Mouse (Mus musculus) CH12.LX (cell line): ENCODE results near the gene Brsk1. TPM values are rescaled to one million over a fixed set of nuclear protein-coding genes. Genes with fewer than 3 reads are reported as not detected.
A peak's percentile ranks its signal among the peaks of the same experiment; 100 is the strongest.

Experiments used
- DNase-seq: peaks from one replicate; pipeline ENCODE4 v3.0.0-alpha.2; 2013; ENCODE audit errors: extremely low read depth
- H3K27ac ChIP-seq: 2 replicates; pipeline ENCODE4 v1.5.1; 2012; ENCODE audit warnings: low read depth, mild to moderate bottlenecking, control low read depth, moderate library complexity; ENCODE audit not compliant: insufficient read depth
- H3K27me3 ChIP-seq: replicated peaks from 2 replicates; pipeline ENCODE3; 2012; ENCODE audit warnings: inconsistent platforms
- H3K36me3 ChIP-seq, 2 experiments: replicated peaks in 1 of 2; 2 replicates each; pipeline versions ENCODE3 to v1.6.1; 2012; ENCODE audit warnings: inconsistent platforms in 1 of 2, low read length in 1 of 2, mild to moderate bottlenecking in 1 of 2, mixed read lengths in 1 of 2, moderate library complexity in 1 of 2; ENCODE audit not compliant: control insufficient read depth in 1 of 2, insufficient read depth in 1 of 2
- H3K4me1 ChIP-seq, 2 experiments: 2 replicates each; pipeline ENCODE4 v1.6.1; 2012; ENCODE audit warnings: inconsistent platforms in 1 of 2, moderate library complexity in 1 of 2; ENCODE audit not compliant: insufficient read depth in 2 of 2, control insufficient read depth in 1 of 2
- H3K4me2 ChIP-seq: 2 replicates; pipeline ENCODE4 v1.6.1; 2012; ENCODE audit warnings: low read depth, mild to moderate bottlenecking, control low read depth; ENCODE audit not compliant: poor library complexity, insufficient read depth, severe bottlenecking
- H3K4me3 ChIP-seq, 3 experiments: fragments of 150-350 bp in 1 of 3; sonication (generic) in 1 of 3; replicated peaks in 1 of 3; 2 replicates each; pipeline versions ENCODE3 to v1.5.1; 2011 to 2012; ENCODE audit warnings: low read depth in 2 of 3, low read length in 2 of 3, mild to moderate bottlenecking in 2 of 3, moderate library complexity in 2 of 3, control low read depth in 1 of 3, improper control_type of control experiment in 1 of 3, inconsistent platforms in 1 of 3, mixed read lengths in 1 of 3; ENCODE audit not compliant: poor library complexity in 1 of 3
- H3K79me2 ChIP-seq: replicated peaks from 2 replicates; pipeline ENCODE4 v1.6.1; 2012; ENCODE audit warnings: mild to moderate bottlenecking, moderate library complexity; ENCODE audit not compliant: control insufficient read depth, poor library complexity, insufficient read depth, severe bottlenecking; ENCODE audit errors: extremely low read depth
- H3K9ac ChIP-seq: 2 replicates; pipeline ENCODE4 v1.6.1; 2012; ENCODE audit warnings: low read depth, mild to moderate bottlenecking, control low read depth, moderate library complexity; ENCODE audit not compliant: insufficient read depth
- H3K9me3 ChIP-seq: replicated peaks from 2 replicates; pipeline ENCODE3; 2012; ENCODE audit warnings: low read length, inconsistent platforms, mixed read lengths
- BHLHE40 ChIP-seq: IDR thresholded peaks from 2 replicates; pipeline ENCODE4 v1.6.1; 2011; ENCODE audit warnings: mild to moderate bottlenecking, low read depth, low read length, improper control_type of control experiment
- CHD1 ChIP-seq: IDR thresholded peaks from 2 replicates; pipeline ENCODE4 v1.6.1; 2012; ENCODE audit warnings: low read depth, low read length, improper control_type of control experiment, inconsistent platforms
- CHD2 ChIP-seq: IDR thresholded peaks from 2 replicates; pipeline ENCODE4 v1.6.1; 2011; ENCODE audit warnings: low read length, improper control_type of control experiment
- E2F4 ChIP-seq: IDR thresholded peaks from 2 replicates; pipeline ENCODE4 v1.6.1; 2011; ENCODE audit warnings: low read depth, low read length, improper control_type of control experiment; ENCODE audit not compliant: insufficient replicate concordance
- ETS1 ChIP-seq: conservative IDR thresholded peaks from 2 replicates; pipeline ENCODE4 v1.6.1; 2012; ENCODE audit warnings: low read depth, mild to moderate bottlenecking, inconsistent platforms, low read length, improper control_type of control experiment, moderate library complexity
- MEF2A ChIP-seq: IDR thresholded peaks from 2 replicates; pipeline ENCODE4 v1.6.1; 2014; ENCODE audit warnings: low read depth, mild to moderate bottlenecking, inconsistent platforms, low read length, improper control_type of control experiment, borderline replicate concordance
- MYC ChIP-seq: IDR thresholded peaks from 2 replicates; pipeline ENCODE4 v1.6.1; 2011; ENCODE audit warnings: low read depth, mild to moderate bottlenecking, improper control_type of control experiment, low read length
- NRF1 ChIP-seq: IDR thresholded peaks from 2 replicates; pipeline ENCODE4 v1.6.1; 2014; ENCODE audit warnings: low read depth, mild to moderate bottlenecking, inconsistent platforms, low read length, improper control_type of control experiment, moderate library complexity
- PAX5 ChIP-seq: IDR thresholded peaks from 2 replicates; pipeline ENCODE4 v1.6.1; 2012; ENCODE audit warnings: low read length, inconsistent platforms, mixed read lengths
- RCOR1 ChIP-seq: conservative IDR thresholded peaks from 2 replicates; pipeline ENCODE4 v1.6.1; 2012; ENCODE audit warnings: low read depth, mild to moderate bottlenecking, inconsistent platforms, low read length, improper control_type of control experiment
- SIN3A ChIP-seq: IDR thresholded peaks from 2 replicates; pipeline ENCODE4 v1.6.1; 2012; ENCODE audit warnings: low read length, improper control_type of control experiment, inconsistent platforms
- TBP ChIP-seq: conservative IDR thresholded peaks from 2 replicates; pipeline ENCODE4 v1.6.1; 2011; ENCODE audit warnings: low read depth, low read length, improper control_type of control experiment
- TCF12 ChIP-seq: IDR thresholded peaks from 2 replicates; pipeline ENCODE4 v1.6.1; 2014; ENCODE audit warnings: low read depth, mild to moderate bottlenecking, inconsistent platforms, low read length, improper control_type of control experiment
- UBTF ChIP-seq: IDR thresholded peaks from 2 replicates; pipeline ENCODE4 v1.6.1; 2012; ENCODE audit warnings: low read depth, mild to moderate bottlenecking, inconsistent platforms, low read length, improper control_type of control experiment, moderate library complexity
- dilution Hi-C: fragments of 300-500 bp; cut with MboI; formaldehyde crosslinking; loops from 2 replicates; pipeline ENCODE4 v1.14.3; 2020; ENCODE audit warnings: low sequenced_read_pairs; ENCODE audit not compliant: extremely low pct_unique_long_range_greater_than_20kb, extremely low pct_ligation_motif_present
- in situ Hi-C: fragments of 300-500 bp; cut with MboI; formaldehyde crosslinking; loops from 3 replicates; pipeline ENCODE4 v1.14.3; 2019; ENCODE audit warnings: low sequenced_read_pairs, low pct_ligation_motif_present, low pct_unique_long_range_greater_than_20kb, mixed read lengths
- polyA plus RNA-seq: library from polyadenylated mRNA; unstranded; fragments of >175 nt; gene quantifications from 2 replicates; pipeline ENCODE4 v1.2.1, GENCODE M21; 2012; ENCODE audit warnings: low read depth; ENCODE audit not compliant: insufficient read length
- total RNA-seq, 2 experiments: library from RNA; depleted of rRNA; stranded (reverse); fragments of 300-350 nt in 1 of 2; fragments of >200 nt in 1 of 2; gene quantifications; 2 replicates each; pipeline ENCODE4 v1.2.3; 2012 to 2014

Gene Brsk1
- total and polyA plus RNA-seq, 3 experiments: 0.25 TPM; not detected in 2

GRCm38 (mm10) chr7:4657521-4658127 lies 32.8 kb upstream of the Brsk1 start:
- Histone ChIP-seq H3K79me2 (peaks cover 55% of the 10 kb centered on the region), H3K4me2 (peak overlapping the region; percentile 90), H3K4me3 (peak overlapping the region; percentile 80 to 94 (median 93)), H3K9ac (peak overlapping the region; percentile 98), H3K4me1 (peaks cover 11 to 65% of the 10 kb centered on the region in 2 experiments), H3K27ac (peak overlapping the region; percentile 18; the same call in 1 of the 2 replicates), H3K9me3 (no peaks in the 10 kb centered on the region), H3K36me3 (peaks cover 8 to 38% of the 10 kb centered on the region in 2 experiments), H3K27me3 (no peaks in the 10 kb centered on the region)
- no peak for TF ChIP-seq UBTF
- TF ChIP-seq TBP: no peak
- TF ChIP-seq SIN3A: no peak
- no peak for TF ChIP-seq RCOR1
- TF ChIP-seq CHD1: peak; percentile 57; the same call in 1 of the 2 replicates
- no peak for TF ChIP-seq TCF12
- no peak for DNase-seq
- in situ Hi-C loops (no loop called here), dilution Hi-C loops (no loop called here)

GRCm38 (mm10) chr7:4658128-4658907 lies 32.1 kb upstream of the Brsk1 start:
- Histone ChIP-seq H3K27me3 (no peaks in the 10 kb centered on the region), H3K4me3 (peak overlapping the region; percentile 80 to 94 (median 93)), H3K4me2 (peak overlapping the region; percentile 90), H3K36me3 (peaks cover 11 to 37% of the 10 kb centered on the region in 2 experiments), H3K9ac (peak overlapping the region; percentile 98), H3K9me3 (no peaks in the 10 kb centered on the region), H3K27ac (peak overlapping the region; percentile 83), H3K79me2 (peaks cover 48% of the 10 kb centered on the region), H3K4me1 (peaks cover 10 to 62% of the 10 kb centered on the region in 2 experiments)
- no peak for TF ChIP-seq MYC
- TF ChIP-seq TCF12: no peak
- no peak for TF ChIP-seq PAX5
- no peak for TF ChIP-seq E2F4
- TF ChIP-seq NRF1: peak; percentile 82
- no peak for TF ChIP-seq CHD2
- TF ChIP-seq ETS1: no peak
- peak; percentile 39; the same call in 1 of the 2 replicates for TF ChIP-seq SIN3A
- no peak; the same call in 1 of the 2 replicates for TF ChIP-seq BHLHE40
- TF ChIP-seq MEF2A: peak; percentile 26; the same call in 1 of the 2 replicates
- in situ Hi-C loops: no loop called here
- peak; percentile 34 for DNase-seq
- dilution Hi-C loops: no loop called here
